Mouse (Mus musculus) skeletal muscle tissue, adult 2 months (tissue): ENCODE data around the gene Gm10670.
"Not testable (repeated sequence)": the region's sequence is repeated elsewhere in the genome, so short reads cannot be mapped to it uniquely, and the experiment has no call there.

Source experiments
- DNase-seq: peaks from one replicate; pipeline ENCODE4 v3.0.0-alpha.2; 2012; ENCODE audit warnings: low read depth, low spot score

Gm10670 gene

DNA sequence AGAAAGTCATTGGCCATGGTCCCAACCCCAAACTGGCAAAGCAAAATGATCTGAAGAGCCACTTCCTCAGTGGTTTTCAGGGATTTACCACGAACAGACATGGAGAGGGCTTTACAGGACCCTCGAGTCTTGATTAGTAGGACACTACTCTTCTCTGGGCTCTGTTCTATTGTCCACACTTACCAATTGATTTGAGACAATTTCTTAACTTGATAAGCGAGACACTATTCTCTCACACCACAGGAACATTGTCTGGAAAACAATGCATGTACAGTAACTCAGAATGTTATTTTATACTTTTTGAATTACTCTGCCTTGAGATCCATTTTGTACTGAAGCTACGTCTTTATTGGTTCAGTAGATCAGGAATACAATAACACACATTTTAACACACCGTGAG, at the start of gene Gm10670:
Gene Gm10670 (minus strand): TSS at position 101 of the 400 bp plus-strand sequence.
- DNase-seq, result not testable (repeated sequence)

DNA sequence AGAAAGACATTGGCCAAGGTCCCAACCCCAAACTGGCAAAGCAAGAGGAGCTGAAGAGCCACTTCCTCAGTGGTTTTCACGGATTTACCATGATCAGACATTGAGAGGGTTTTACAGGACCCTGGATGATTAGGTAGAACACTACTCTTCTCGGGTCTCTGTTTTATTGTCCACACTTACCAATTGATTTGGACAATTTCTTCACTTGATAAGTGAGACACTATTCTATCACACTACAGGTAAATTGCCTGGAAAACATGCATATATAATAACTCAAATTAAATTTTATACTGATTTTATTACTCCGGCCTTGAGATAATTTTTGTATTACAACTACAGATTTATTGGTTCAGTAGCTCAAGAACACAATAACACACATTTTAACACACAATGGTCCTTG, 35.7 kb upstream of the Gm10670 start, which contains the start of gene Vmn1r103:
Gene Vmn1r103 (minus strand): TSS at position 101 of the 400 bp plus-strand sequence.
- DNase-seq, result not testable (repeated sequence)

- not testable (repeated sequence) for DNase-seq
Measured at GRCm38 (mm10) chr7:20442493-20442892, 32.2 kb downstream of the Gm10670 start, which contains the start of gene Vmn1r101. Gene Vmn1r101, minus strand, starts transcription at chr7:20442593.
